Mouse (Mus musculus): ENCODE measurements around the gene Btn1a1. TPM values are rescaled to one million over a fixed set of nuclear protein-coding genes. Genes with fewer than 3 reads are reported as not detected.

The Btn1a1 gene
- not detected for total RNA-seq (2021)
- long read RNA-seq, experiment 1, result 0 reads
- long read RNA-seq, experiment 2, result 0 reads

GRCm38 (mm10) chr13:23465600-23466109 is at the start of gene Btn1a1:
Gene Btn1a1, minus strand, starts transcription at chr13:23465901.
- no peak for DNase-seq (ENCODE audit: low spot score)

- DNase-seq (ENCODE audit: low spot score), result no peak
Observed at GRCm38 (mm10) chr13:23515281-23515680, 49.6 kb upstream of the Btn1a1 start.

DNA sequence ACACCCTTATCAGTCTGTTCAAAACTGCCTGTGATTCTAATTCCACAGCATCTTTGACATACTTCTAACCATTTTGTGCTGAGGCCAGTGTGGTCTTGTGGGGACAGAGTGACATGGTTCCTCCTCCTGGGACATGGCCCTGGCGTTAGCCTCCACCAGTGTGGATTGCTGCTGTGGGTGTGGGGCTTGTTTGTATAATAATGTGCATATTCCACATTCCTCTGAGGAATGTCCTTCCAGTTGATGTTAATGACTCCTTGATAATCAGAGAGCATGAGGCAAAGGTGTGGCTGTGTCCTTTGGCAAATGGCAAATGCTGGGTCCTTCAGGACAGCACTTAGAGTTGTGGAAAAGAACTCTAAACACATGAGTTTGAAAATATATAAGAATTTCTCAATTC is 47.8 kb upstream of the Btn1a1 start:
- no peak for DNase-seq (ENCODE audit: low spot score)

- DNase-seq (ENCODE audit: low spot score), result no peak
Observed at GRCm38 (mm10) chr13:23510127-23510526, 44.4 kb upstream of the Btn1a1 start.

DNA sequence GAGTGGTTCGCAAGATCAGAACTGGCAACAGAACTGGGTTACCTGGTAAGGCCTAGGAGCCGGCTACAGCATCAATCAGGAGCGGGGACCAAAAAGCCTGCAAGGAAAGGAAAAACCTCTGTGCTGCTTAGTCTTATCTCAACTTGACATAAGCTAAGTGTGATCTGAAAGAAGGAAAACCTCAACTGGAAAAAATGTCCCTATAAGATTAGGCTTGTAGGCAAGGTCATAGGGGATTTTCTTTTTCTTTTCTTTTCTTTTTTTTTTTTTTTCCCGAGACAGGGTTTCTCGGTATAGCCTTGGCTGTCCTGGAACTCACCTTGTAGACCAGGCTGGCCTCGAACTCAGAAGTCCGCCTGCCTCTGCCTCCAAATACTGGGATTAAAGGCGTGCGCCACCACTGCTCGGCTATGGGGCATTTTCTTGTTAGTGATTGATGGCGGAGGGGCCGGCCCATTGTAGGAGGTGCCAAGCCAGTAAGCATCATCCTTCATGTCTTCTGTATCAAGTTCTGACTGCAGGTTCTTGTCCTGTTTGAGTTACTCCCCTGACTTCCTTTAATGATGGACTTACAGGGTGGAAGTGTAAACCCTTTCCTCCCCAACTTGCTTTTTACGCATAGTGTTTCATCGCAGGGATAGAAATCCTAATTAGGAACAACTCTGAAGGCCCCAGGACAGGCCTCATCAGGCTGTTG is 41.3 kb upstream of the Btn1a1 start:
- no peak for DNase-seq (ENCODE audit: low spot score)

- DNase-seq (ENCODE audit: low spot score), result no peak
Observed at GRCm38 (mm10) chr13:23506351-23506750, 40.6 kb upstream of the Btn1a1 start.

DNA sequence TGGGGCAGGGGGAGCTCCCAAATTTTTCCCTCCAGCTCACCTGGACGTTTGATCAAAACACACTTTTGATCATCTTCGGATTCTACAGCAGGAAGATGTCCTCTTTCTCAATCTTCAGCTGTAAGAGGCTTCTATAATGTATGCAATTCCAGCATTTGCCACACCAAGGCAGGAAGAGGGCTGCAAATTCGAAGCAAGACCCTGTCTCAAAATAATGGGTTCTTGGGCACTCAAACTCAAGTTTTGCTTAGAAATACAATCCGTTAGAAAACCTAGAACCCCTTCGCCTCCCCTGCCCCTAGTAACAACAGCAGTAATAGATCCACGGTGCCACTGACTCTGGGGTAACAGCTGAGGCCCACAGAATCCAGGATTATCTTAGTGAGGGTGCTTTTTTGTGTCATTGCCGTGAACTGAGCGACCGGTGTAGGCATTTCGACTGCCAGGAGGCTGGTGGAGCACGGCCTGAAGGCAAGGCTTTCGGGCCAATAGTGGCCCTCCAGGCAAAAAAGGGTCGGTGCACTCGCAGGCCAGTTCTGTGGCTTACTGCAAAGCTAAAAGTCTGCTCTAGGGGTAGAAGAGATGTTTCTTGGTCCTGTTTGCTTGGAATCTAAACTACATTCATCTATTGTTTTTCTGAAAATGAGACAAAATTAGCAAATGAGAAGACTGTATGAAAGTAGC is 40.1 kb upstream of the Btn1a1 start:
- DNase-seq (ENCODE audit: low spot score), result no peak

GRCm38 (mm10) chr13:23503797-23504196 is 38.1 kb upstream of the Btn1a1 start:
- peak; percentile 40 for DNase-seq (ENCODE audit: low spot score)

- DNase-seq (ENCODE audit: low spot score), result no peak
Observed at GRCm38 (mm10) chr13:23502916-23503315, 37.2 kb upstream of the Btn1a1 start.

GRCm38 (mm10) chr13:23502031-23502567 is 36.4 kb upstream of the Btn1a1 start:
- no peak for DNase-seq (ENCODE audit: low spot score)

GRCm38 (mm10) chr13:23501511-23501910 is 35.8 kb upstream of the Btn1a1 start:
- DNase-seq (ENCODE audit: low spot score), result no peak

DNA sequence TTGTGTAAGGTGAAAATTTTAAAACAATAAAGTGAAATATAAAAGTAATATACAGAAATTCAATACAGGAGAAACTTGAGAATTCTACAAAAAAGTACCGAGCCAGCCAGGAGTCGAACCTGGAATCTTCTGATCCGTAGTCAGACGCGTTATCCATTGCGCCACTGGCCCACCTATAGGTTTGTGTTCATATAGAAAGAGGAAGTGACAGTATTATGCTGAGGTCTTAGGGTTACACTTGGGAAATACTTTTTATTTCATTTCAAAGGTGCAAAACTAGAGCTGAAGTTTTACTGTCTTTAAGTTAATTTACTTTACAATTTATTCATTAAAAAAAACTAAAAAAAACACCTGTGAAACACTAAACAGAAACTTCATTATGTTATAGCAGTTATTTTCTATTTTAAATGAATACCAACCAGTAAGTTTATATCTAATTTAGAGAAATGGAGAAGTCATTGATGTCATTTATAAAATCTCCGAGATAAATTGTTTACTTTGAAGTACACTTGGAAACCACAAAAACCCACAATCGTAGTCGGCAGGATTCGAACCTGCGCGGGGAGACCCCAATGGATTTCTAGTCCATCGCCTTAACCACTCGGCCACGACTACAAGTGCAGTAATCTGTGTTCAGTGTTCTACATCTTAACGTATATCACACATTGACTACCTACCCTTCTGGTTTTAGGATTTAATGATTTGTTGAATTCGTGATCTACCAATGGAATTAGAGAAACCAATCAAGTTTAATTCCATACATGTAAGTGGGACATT is 34.9 kb upstream of the Btn1a1 start:
- DNase-seq (ENCODE audit: low spot score), result peak; percentile 20

DNA sequence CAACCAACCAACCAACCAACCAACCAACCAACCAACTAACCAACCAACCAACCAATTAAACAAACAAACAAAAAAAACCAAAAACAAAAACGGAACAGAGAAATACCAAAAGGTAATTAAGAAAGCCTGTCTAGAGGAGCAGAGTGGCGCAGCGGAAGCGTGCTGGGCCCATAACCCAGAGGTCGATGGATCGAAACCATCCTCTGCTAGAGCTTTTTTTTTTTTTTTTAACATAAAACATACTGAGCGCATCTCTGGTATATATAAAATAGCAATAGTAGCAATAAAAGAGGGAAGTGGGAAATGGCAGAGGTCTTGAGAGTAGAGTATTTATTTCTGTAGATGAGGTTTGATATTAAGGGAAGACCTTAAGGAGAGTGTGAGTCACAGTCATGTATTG is 34.2 kb upstream of the Btn1a1 start:
- no peak for DNase-seq (ENCODE audit: low spot score)

GRCm38 (mm10) chr13:23498653-23499052 is 33.0 kb upstream of the Btn1a1 start:
- DNase-seq (ENCODE audit: low spot score), result no peak

GRCm38 (mm10) chr13:23497656-23498321 is 32.1 kb upstream of the Btn1a1 start:
- DNase-seq (ENCODE audit: low spot score), result no peak

- no peak for DNase-seq (ENCODE audit: low spot score)
Observed at GRCm38 (mm10) chr13:23495526-23495925, 29.8 kb upstream of the Btn1a1 start.

DNA sequence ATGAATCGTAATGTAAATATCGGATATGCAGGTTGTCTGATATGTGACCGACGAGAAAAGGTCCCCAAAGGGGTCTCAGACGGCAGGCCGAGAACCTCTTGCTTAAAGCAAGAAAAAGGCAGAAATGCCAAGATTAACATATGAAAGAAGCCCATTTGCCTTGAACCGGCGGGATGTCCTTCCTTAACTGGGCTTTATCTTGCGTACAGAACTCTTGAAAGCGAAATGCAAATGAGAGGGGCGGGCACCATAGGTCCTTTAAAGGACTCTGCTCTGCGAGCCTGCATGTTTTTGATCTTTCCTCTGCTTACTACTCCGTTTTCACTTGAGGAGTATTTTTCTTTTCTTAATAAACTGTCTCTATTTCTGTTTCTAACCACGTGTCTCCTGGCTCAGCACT is 26.3 kb upstream of the Btn1a1 start:
- no peak for DNase-seq (ENCODE audit: low spot score)

- no peak for DNase-seq (ENCODE audit: low spot score)
Observed at GRCm38 (mm10) chr13:23491263-23491662, 25.6 kb upstream of the Btn1a1 start.

- no peak for DNase-seq (ENCODE audit: low spot score)
Observed at GRCm38 (mm10) chr13:23490863-23491262, 25.2 kb upstream of the Btn1a1 start.

GRCm38 (mm10) chr13:23488400-23489322 is 23.0 kb upstream of the Btn1a1 start, which contains the start of gene Btn2a2:
Gene Btn2a2, minus strand, starts transcription at chr13:23488857.
- DNase-seq (ENCODE audit: low spot score), result peak; percentile 41

All from gastrocnemius, adult 18-20 months (tissue).